Mouse (Mus musculus): ENCODE measurements around the gene Spag17. TPM values are rescaled to one million over a fixed set of nuclear protein-coding genes. Genes with fewer than 3 reads are reported as not detected.

The Spag17 gene
- polyA plus RNA-seq, 1 experiment from 2014 or later, result 1.1 TPM

DNA sequence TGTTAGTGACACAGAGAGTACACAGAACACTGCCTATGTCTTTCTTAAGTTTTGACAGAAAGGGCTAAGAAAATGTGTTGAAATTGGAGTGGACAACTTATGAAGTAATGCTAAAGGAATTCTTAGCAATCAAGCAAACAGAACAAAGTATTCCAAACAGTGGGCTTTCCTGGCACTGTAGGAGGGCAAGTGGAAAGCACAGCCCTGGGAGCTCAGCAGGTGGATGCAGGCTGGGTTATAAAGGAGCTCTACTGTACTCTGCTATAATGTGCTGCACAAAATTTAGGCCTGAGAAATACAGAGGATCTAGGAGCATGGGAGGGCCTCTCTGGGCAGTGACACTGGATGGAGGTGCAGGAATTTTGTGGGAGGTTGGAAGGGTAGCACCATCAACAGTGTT lies 71.3 kb downstream of the Spag17 start:
- Histone ChIP-seq H3K9me3 (ENCODE audit: control insufficient read depth, low read length) (no peaks in the 10 kb centered on the region), H3K9ac (no peak overlapping the region), H3K4me3 (replicated peaks; ENCODE audit: low read length) (no peak overlapping the region), H3K36me3 (replicated peaks; ENCODE audit: control insufficient read depth, insufficient read depth) (no peaks in the 10 kb centered on the region), H3K4me1 (replicated peaks; ENCODE audit: control insufficient read depth, insufficient read depth, low read length) (no peaks in the 10 kb centered on the region), H3K4me2 (replicated peaks) (no peak overlapping the region), H3K27ac (no peak overlapping the region), H3K27me3 (ENCODE audit: control insufficient read depth, insufficient read depth, low read length) (no peaks in the 10 kb centered on the region)
- DNase-seq (ENCODE audit: low spot score), result no peak
- no peak for ATAC-seq (ENCODE audit: low FRiP score)

DNA sequence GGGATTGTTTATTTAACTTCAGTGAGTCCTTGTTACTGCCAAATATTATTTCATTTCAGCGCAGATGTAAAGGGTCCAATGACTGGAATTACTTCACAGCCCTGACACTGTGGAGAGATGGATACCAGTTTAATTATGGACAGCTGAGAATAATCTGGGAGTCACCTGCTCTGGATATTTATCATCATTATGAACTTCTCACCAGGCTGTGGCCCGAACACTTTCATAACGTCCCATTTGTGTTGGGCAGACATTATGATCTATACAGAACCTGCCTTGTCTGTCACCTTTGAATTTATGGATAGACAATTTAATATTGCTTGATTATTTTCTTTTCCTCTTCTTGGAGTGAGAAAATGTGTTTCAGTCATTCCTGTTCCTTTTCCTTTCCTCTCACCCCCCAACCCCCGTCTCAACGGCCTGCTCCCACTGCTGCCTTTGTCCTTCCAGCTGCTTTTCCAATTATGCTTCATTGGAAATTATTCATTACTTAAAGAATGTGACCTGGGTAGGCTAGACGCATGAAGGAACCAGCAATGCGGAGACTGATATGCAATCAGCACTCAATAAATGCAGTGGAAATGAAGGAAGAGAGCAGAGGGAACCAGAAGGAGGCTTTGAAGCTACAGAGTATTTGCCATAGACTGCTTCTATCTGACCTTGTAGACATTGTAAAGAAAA lies 74.7 kb downstream of the Spag17 start:
- no peak overlapping the region for H3K4me3 ChIP-seq (replicated peaks; ENCODE audit: low read length)
- H3K4me1 ChIP-seq (replicated peaks; ENCODE audit: control insufficient read depth, insufficient read depth, low read length), result no peaks in the 10 kb centered on the region
- ATAC-seq (ENCODE audit: low FRiP score), result no peak
- H3K9ac ChIP-seq, result no peak overlapping the region
- H3K36me3 ChIP-seq (replicated peaks; ENCODE audit: control insufficient read depth, insufficient read depth), result no peaks in the 10 kb centered on the region
- no peak overlapping the region for H3K27ac ChIP-seq
- no peak overlapping the region for H3K4me2 ChIP-seq (replicated peaks)
- H3K9me3 ChIP-seq (ENCODE audit: control insufficient read depth, low read length), result no peaks in the 10 kb centered on the region
- WGBS, result 55% methylated on average over 7 of the region's 7 CpGs
- DNase-seq (ENCODE audit: low spot score), result no peak
- H3K27me3 ChIP-seq (ENCODE audit: control insufficient read depth, insufficient read depth, low read length), result no peaks in the 10 kb centered on the region

DNA sequence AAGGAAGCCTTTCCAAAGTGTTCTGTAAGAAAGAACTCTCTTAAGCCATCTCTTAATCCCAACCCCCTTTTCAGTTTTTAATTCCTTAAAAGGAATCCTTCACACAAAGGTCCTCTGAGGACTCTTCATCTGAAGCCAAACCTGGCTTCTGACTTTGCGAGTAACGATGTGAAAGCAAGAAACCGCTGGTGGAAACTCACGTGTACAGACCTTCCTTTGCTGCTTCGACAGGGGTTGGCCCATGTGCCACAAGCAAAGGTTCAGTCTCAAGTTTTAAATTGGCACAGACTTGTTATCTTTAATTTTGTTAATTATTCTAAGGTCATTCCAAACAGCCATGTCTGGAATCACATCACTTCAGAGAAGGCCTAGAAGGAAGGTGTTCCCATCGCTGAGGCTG lies 79.1 kb downstream of the Spag17 start:
- H3K9ac ChIP-seq, result no peak overlapping the region
- ATAC-seq (ENCODE audit: low FRiP score), result no peak
- 92% methylated on average over 6 of the region's 6 CpGs for WGBS

DNA sequence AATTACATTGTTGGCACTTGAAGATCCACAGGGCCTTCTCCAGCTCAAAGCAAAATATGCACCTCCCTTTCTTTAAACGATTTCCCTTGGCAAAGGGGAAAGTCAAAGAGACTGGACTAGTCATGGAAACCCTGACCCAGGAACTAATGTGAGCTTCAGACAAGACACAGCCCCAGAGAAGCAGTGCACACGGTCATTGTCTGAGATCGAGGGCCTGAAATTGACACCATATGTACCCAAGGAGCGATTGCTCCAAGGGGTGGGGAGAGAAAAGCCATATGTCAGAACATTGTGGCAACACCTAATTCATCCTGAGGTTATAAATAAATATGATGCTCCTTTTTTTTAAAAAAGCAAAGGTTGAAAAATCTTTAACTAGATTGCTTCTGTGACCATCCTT lies 80.7 kb downstream of the Spag17 start:
- H3K36me3 ChIP-seq (replicated peaks; ENCODE audit: control insufficient read depth, insufficient read depth), result no peaks in the 10 kb centered on the region
- no peaks in the 10 kb centered on the region for H3K4me1 ChIP-seq (replicated peaks; ENCODE audit: control insufficient read depth, insufficient read depth, low read length)
- H3K27me3 ChIP-seq (ENCODE audit: control insufficient read depth, insufficient read depth, low read length), result no peaks in the 10 kb centered on the region
- ATAC-seq (ENCODE audit: low FRiP score) (no peak), DNase-seq (ENCODE audit: low spot score) (no peak)
- no peaks in the 10 kb centered on the region for H3K9me3 ChIP-seq (ENCODE audit: control insufficient read depth, low read length)
- H3K9ac ChIP-seq, result no peak overlapping the region
- 54% methylated on average over 4 of the region's 4 CpGs for WGBS
- H3K27ac ChIP-seq, result no peak overlapping the region
- no peak overlapping the region for H3K4me3 ChIP-seq (replicated peaks; ENCODE audit: low read length)
- no peak overlapping the region for H3K4me2 ChIP-seq (replicated peaks)

More for the DNA sequence above, 79.1 kb downstream of the Spag17 start:
- no peak for DNase-seq (ENCODE audit: low spot score)
- Histone ChIP-seq H3K9me3 (ENCODE audit: control insufficient read depth, low read length) (no peaks in the 10 kb centered on the region), H3K4me3 (replicated peaks; ENCODE audit: low read length) (no peak overlapping the region), H3K27me3 (ENCODE audit: control insufficient read depth, insufficient read depth, low read length) (no peaks in the 10 kb centered on the region), H3K4me1 (replicated peaks; ENCODE audit: control insufficient read depth, insufficient read depth, low read length) (no peaks in the 10 kb centered on the region), H3K36me3 (replicated peaks; ENCODE audit: control insufficient read depth, insufficient read depth) (no peaks in the 10 kb centered on the region), H3K27ac (no peak overlapping the region), H3K4me2 (replicated peaks) (no peak overlapping the region)

DNA sequence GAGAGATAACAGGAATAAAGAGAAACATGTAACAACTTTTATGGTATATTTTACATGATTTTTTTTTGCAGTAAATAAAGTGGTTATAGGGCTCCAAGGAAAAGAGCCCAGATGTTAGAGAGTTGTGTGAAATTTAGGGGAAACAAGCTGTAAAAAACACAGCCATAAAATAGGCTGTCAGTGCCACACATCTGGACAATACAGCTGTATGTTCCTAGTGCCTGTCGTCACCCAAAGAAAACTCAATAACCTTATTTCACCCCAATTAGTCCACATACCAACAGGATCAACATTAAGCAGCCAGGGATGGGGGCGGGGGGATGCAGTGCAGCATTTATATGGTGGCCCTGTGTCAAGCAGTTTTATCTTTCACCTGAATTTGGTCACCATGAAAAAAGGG lies 81.1 kb downstream of the Spag17 start:
- no peak overlapping the region for H3K4me3 ChIP-seq (replicated peaks; ENCODE audit: low read length)
- 64% methylated on average over 2 of the region's 2 CpGs for WGBS
- H3K9ac ChIP-seq, result no peak overlapping the region
- H3K4me1 ChIP-seq (replicated peaks; ENCODE audit: control insufficient read depth, insufficient read depth, low read length), result no peaks in the 10 kb centered on the region
- ATAC-seq (ENCODE audit: low FRiP score) (no peak), DNase-seq (ENCODE audit: low spot score) (no peak)
- no peaks in the 10 kb centered on the region for H3K27me3 ChIP-seq (ENCODE audit: control insufficient read depth, insufficient read depth, low read length)
- H3K9me3 ChIP-seq (ENCODE audit: control insufficient read depth, low read length), result no peaks in the 10 kb centered on the region
- no peaks in the 10 kb centered on the region for H3K36me3 ChIP-seq (replicated peaks; ENCODE audit: control insufficient read depth, insufficient read depth)
- no peak overlapping the region for H3K27ac ChIP-seq
- no peak overlapping the region for H3K4me2 ChIP-seq (replicated peaks)

DNA sequence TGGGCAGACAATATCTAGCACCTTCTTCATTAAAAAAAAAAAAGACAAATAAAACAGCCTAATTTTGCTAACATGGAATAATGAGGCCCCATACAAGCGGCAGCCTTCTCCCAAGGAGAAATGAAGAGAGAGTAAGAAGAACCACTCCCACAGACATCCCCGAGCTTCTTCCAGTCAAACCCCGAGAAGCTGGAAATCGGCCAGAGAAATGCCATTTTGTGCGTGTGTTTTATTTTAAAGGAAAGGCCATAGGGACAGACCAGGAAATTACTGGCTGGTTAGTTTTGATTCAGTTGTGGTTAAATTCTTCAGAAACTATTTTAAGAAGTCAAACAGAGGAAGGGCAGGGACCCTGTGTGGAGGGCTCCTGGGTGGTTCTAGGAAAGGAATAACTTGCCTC lies 85.6 kb downstream of the Spag17 start:
- H3K27me3 ChIP-seq (ENCODE audit: control insufficient read depth, insufficient read depth, low read length), result no peaks in the 10 kb centered on the region
- H3K36me3 ChIP-seq (replicated peaks; ENCODE audit: control insufficient read depth, insufficient read depth), result no peaks in the 10 kb centered on the region
- WGBS, result 55% methylated on average over 5 of the region's 5 CpGs
- no peak overlapping the region for H3K9ac ChIP-seq
- no peak overlapping the region for H3K4me2 ChIP-seq (replicated peaks)
- H3K4me3 ChIP-seq (replicated peaks; ENCODE audit: low read length), result no peak overlapping the region
- no peaks in the 10 kb centered on the region for H3K4me1 ChIP-seq (replicated peaks; ENCODE audit: control insufficient read depth, insufficient read depth, low read length)
- H3K9me3 ChIP-seq (ENCODE audit: control insufficient read depth, low read length), result no peaks in the 10 kb centered on the region
- DNase-seq (ENCODE audit: low spot score) (no peak), ATAC-seq (ENCODE audit: low FRiP score) (no peak)
- H3K27ac ChIP-seq, result no peak overlapping the region

DNA sequence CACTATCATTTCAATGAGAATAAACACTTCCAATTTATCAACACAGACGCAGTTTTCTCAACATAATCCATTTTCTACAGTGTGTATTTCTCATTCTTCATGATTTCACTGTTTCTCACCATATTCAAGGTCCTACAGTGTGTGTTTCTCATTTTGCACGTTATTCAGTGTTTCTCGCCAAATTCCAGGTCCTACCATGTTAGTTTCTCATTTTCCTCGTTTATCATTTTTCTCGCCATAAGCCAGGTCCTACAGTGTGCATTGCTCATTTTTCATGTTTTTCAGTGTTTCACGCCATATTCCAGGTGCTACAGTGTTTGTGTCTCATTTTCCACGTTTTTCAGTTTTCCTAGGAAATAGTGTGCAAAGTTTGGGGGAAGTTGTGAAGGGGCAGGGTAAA lies 95.8 kb downstream of the Spag17 start:
- H3K27me3 ChIP-seq (ENCODE audit: control insufficient read depth, insufficient read depth, low read length), result no peaks in the 10 kb centered on the region
- DNase-seq (ENCODE audit: low spot score) (peak; percentile 15), ATAC-seq (ENCODE audit: low FRiP score) (no peak)
- peaks cover 4% of the 10 kb centered on the region; the same call in 1 of the 2 replicates for H3K9me3 ChIP-seq (ENCODE audit: control insufficient read depth, low read length)
- no peaks in the 10 kb centered on the region for H3K36me3 ChIP-seq (replicated peaks; ENCODE audit: control insufficient read depth, insufficient read depth)
- no peak overlapping the region for H3K9ac ChIP-seq
- WGBS, result 71% methylated on average over 7 of the region's 7 CpGs
- no peak overlapping the region for H3K4me2 ChIP-seq (replicated peaks)
- H3K4me3 ChIP-seq (replicated peaks; ENCODE audit: low read length), result no peak overlapping the region
- no peaks in the 10 kb centered on the region for H3K4me1 ChIP-seq (replicated peaks; ENCODE audit: control insufficient read depth, insufficient read depth, low read length)
- H3K27ac ChIP-seq, result no peak overlapping the region

DNA sequence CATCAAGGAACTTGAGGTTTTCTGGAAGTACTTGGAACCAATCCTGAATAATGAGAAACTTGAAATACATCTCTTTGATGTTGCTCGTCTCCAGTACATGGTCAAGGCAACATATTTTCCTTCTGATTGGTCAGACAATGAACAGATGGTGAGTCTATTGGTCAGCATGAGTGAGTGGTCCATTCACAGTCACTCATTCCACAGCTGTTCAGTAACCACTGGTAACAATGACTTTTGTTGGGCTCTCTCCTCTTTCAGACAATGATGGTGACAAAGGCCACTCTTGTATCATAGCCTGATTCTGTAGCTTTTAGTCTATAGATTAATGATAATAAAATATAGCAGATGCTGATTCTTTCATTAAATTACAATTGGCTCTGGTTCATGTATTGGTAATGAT lies 119.5 kb downstream of the Spag17 start:
- no peak for DNase-seq (ENCODE audit: low spot score)

DNA sequence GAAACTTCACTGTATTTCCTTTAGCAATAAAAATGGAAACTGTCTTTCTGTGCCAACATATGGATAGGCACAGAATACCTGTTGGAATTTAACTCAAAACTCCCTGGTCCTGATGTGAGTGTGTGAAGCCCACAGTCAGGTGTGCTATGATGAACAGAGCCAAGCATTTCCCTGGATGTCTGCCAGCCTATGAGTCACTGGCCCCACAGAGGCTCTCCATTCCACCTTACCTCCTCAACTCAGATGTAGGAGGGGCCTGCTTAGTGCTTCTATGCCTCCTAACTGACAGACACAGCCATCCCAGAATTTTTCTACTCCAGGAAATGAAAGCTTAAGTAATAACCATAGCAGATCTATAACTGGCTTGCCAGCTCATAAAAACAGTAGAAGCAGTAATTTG lies 124.6 kb downstream of the Spag17 start:
- no peak overlapping the region for H3K4me2 ChIP-seq (replicated peaks)
- H3K4me1 ChIP-seq (replicated peaks; ENCODE audit: control insufficient read depth, insufficient read depth, low read length), result no peaks in the 10 kb centered on the region
- no peaks in the 10 kb centered on the region for H3K27me3 ChIP-seq (ENCODE audit: control insufficient read depth, insufficient read depth, low read length)
- H3K9me3 ChIP-seq (ENCODE audit: control insufficient read depth, low read length), result no peaks in the 10 kb centered on the region
- ATAC-seq (ENCODE audit: low FRiP score) (no peak), DNase-seq (ENCODE audit: low spot score) (no peak)
- H3K27ac ChIP-seq, result no peak overlapping the region
- H3K4me3 ChIP-seq (replicated peaks; ENCODE audit: low read length), result no peak overlapping the region
- no peak overlapping the region for H3K9ac ChIP-seq
- H3K36me3 ChIP-seq (replicated peaks; ENCODE audit: control insufficient read depth, insufficient read depth), result no peaks in the 10 kb centered on the region

More for the DNA sequence above, 119.5 kb downstream of the Spag17 start:
- ATAC-seq (ENCODE audit: low FRiP score), result no peak
- Histone ChIP-seq H3K9me3 (ENCODE audit: control insufficient read depth, low read length) (no peaks in the 10 kb centered on the region), H3K4me2 (replicated peaks) (no peak overlapping the region), H3K4me1 (replicated peaks; ENCODE audit: control insufficient read depth, insufficient read depth, low read length) (no peaks in the 10 kb centered on the region), H3K36me3 (replicated peaks; ENCODE audit: control insufficient read depth, insufficient read depth) (no peaks in the 10 kb centered on the region), H3K4me3 (replicated peaks; ENCODE audit: low read length) (no peak overlapping the region), H3K27me3 (ENCODE audit: control insufficient read depth, insufficient read depth, low read length) (no peaks in the 10 kb centered on the region), H3K27ac (no peak overlapping the region), H3K9ac (no peak overlapping the region)
- WGBS, result 22% methylated on average over 1 of the region's 1 CpGs

DNA sequence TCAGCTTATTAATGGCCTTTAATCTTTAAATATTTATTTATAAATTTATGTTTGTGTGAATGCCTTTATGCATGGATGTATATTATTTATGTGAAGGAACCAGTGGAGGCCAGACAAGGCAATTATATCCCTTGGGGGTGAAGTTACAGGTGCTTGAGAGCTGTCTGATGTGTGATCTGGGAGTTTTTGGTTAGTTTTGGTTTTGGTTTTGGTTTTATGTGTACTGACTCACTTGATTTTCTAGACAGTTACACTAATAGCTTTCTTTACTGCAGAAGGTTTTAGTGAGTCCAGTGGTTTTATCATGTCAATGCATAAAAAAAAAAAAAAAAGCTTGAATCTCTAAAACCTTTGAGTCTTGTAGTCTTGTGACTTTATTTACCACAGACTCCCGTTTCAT lies 128.9 kb downstream of the Spag17 start:
- Histone ChIP-seq H3K27ac (no peak overlapping the region), H3K27me3 (ENCODE audit: control insufficient read depth, insufficient read depth, low read length) (no peaks in the 10 kb centered on the region), H3K9ac (no peak overlapping the region), H3K36me3 (replicated peaks; ENCODE audit: control insufficient read depth, insufficient read depth) (no peaks in the 10 kb centered on the region), H3K9me3 (ENCODE audit: control insufficient read depth, low read length) (no peaks in the 10 kb centered on the region), H3K4me3 (replicated peaks; ENCODE audit: low read length) (no peak overlapping the region), H3K4me1 (replicated peaks; ENCODE audit: control insufficient read depth, insufficient read depth, low read length) (no peaks in the 10 kb centered on the region), H3K4me2 (replicated peaks) (no peak overlapping the region)
- WGBS, result 86% methylated on average over 1 of the region's 1 CpGs
- no peak for ATAC-seq (ENCODE audit: low FRiP score)
- no peak for DNase-seq (ENCODE audit: low spot score)

All from hindbrain, embryonic 14.5 days (tissue).